Mouse (Mus musculus) myocyte (in vitro differentiated cells): ENCODE measurements around the gene Tbc1d8b. TPM values are rescaled to one million over a fixed set of nuclear protein-coding genes. Genes with fewer than 3 reads are reported as not detected.

Experiments
- H3K27me3 ChIP-seq: one replicate; pipeline ENCODE4 v1.6.1; 2011; ENCODE audit not compliant: control insufficient read depth, insufficient read depth, insufficient read length
- H3K36me3 ChIP-seq: one replicate; pipeline ENCODE4 v1.6.1; 2011; ENCODE audit not compliant: control insufficient read depth, insufficient read depth
- H3K4me2 ChIP-seq: one replicate; pipeline ENCODE4 v1.6.1; 2011; ENCODE audit warnings: low read depth, control low read depth
- H3K4me3 ChIP-seq: one replicate; pipeline ENCODE4 v1.5.1; 2011; ENCODE audit warnings: mild to moderate bottlenecking, control low read depth, moderate library complexity
- H3K79me2 ChIP-seq: one replicate; pipeline ENCODE4 v1.6.1; 2011; ENCODE audit not compliant: control insufficient read depth, insufficient read depth
- H3ac ChIP-seq: one replicate; pipeline ENCODE4 v1.6.1; 2011; ENCODE audit not compliant: control insufficient read depth, insufficient read length
- CEBPB ChIP-seq: IDR thresholded peaks from 2 replicates; pipeline ENCODE4 v1.6.1; 2011; ENCODE audit warnings: mild to moderate bottlenecking, moderate library complexity; ENCODE audit not compliant: poor library complexity, insufficient read depth, severe bottlenecking
- E2F4 ChIP-seq: IDR thresholded peaks from one replicate; pipeline ENCODE4 v1.6.1; 2011; ENCODE audit warnings: mild to moderate bottlenecking, control low read depth, moderate library complexity; ENCODE audit not compliant: insufficient read depth
- MAX ChIP-seq: IDR thresholded peaks from one replicate; pipeline ENCODE4 v1.6.1; 2011; ENCODE audit warnings: low read depth, mild to moderate bottlenecking, control low read depth
- MYOD1 ChIP-seq, 3 experiments: IDR thresholded peaks; one replicate each; pipeline ENCODE4 v1.6.1; 2011; ENCODE audit warnings: control low read depth in 2 of 3, low read depth in 2 of 3, mild to moderate bottlenecking in 2 of 3, moderate library complexity in 1 of 3; ENCODE audit not compliant: insufficient read length in 2 of 3, control insufficient read depth in 1 of 3
- MYOG ChIP-seq, 3 experiments: IDR thresholded peaks; one replicate each; pipeline ENCODE4 v1.6.1; 2011; ENCODE audit warnings: control low read depth in 2 of 3, low read depth in 2 of 3, mild to moderate bottlenecking in 2 of 3; ENCODE audit not compliant: insufficient read length in 2 of 3, control insufficient read depth in 1 of 3, insufficient read depth in 1 of 3
- POLR2A ChIP-seq: IDR thresholded peaks from one replicate; pipeline ENCODE4 v1.6.1; 2011; ENCODE audit warnings: low read depth, mild to moderate bottlenecking, control low read depth, moderate library complexity; ENCODE audit not compliant: insufficient read length
- POLR2AphosphoS2 ChIP-seq: IDR thresholded peaks from one replicate; pipeline ENCODE4 v1.6.1; 2011; ENCODE audit warnings: low read depth, control low read depth; ENCODE audit not compliant: insufficient read length
- REST ChIP-seq: IDR thresholded peaks from one replicate; pipeline ENCODE4 v1.6.1; 2011; ENCODE audit warnings: mild to moderate bottlenecking, control low read depth, moderate library complexity; ENCODE audit not compliant: insufficient read depth, insufficient read length
- SRF ChIP-seq: IDR thresholded peaks from one replicate; pipeline ENCODE4 v1.6.1; 2011; ENCODE audit warnings: low read depth; ENCODE audit not compliant: control insufficient read depth, insufficient read length
- TCF12 ChIP-seq: IDR thresholded peaks from one replicate; pipeline ENCODE4 v1.6.1; 2011; ENCODE audit warnings: mild to moderate bottlenecking, control low read depth; ENCODE audit not compliant: poor library complexity, insufficient read depth, severe bottlenecking
- TCF3 ChIP-seq: IDR thresholded peaks from one replicate; pipeline ENCODE4 v1.6.1; 2011; ENCODE audit warnings: low read depth, control low read depth; ENCODE audit not compliant: insufficient read length
- USF1 ChIP-seq: IDR thresholded peaks from one replicate; pipeline ENCODE4 v1.6.1; 2011; ENCODE audit warnings: low read depth, mild to moderate bottlenecking, control low read depth, moderate library complexity
- polyA plus RNA-seq: library from polyadenylated mRNA; unstranded; fragments of >200 nt; fragmentation: generic; extraction: Trizol; gene quantifications from one replicate; pipeline ENCODE4 v1.2.1, GENCODE M21; 2012; ENCODE audit warnings: missing spikeins

Tbc1d8b gene
- polyA plus RNA-seq, 1 experiment = 1.8 TPM

- Histone ChIP-seq H3K4me3 (no peak overlapping the region), H3K79me2 (no peaks in the 10 kb centered on the region), H3K36me3 (no peaks in the 10 kb centered on the region), H3K27me3 (no peaks in the 10 kb centered on the region), H3K4me2 (no peak overlapping the region), H3ac (no peak overlapping the region)
- no peak for TF ChIP-seq TCF12
- TF ChIP-seq POLR2AphosphoS2 = no peak
- TF ChIP-seq MAX = no peak
- TF ChIP-seq MYOD1 (IDR thresholded peaks at IDR 0.05; ENCODE audit: control insufficient read depth in 1 of 3, insufficient read length in 2 of 3, low read depth in 2 of 3) = no peak
- TF ChIP-seq SRF = no peak
- TF ChIP-seq REST = no peak
- TF ChIP-seq MYOG (IDR thresholded peaks at IDR 0.05; ENCODE audit: control insufficient read depth in 1 of 3, insufficient read depth in 1 of 3, insufficient read length in 2 of 3, low read depth in 2 of 3) = no peak
- no peak for TF ChIP-seq E2F4
- no peak for TF ChIP-seq CEBPB
- no peak for TF ChIP-seq POLR2A
- TF ChIP-seq TCF3 = no peak
- TF ChIP-seq USF1 = no peak
These were observed 92.6 kb downstream of the Tbc1d8b start for GRCm38 (mm10) chrX:139777357-139777756.

GRCm38 (mm10) chrX:139778886-139779285 lies 94.1 kb downstream of the Tbc1d8b start:
- Histone ChIP-seq H3K4me3 (no peak overlapping the region), H3K4me2 (no peak overlapping the region), H3ac (no peak overlapping the region), H3K27me3 (no peaks in the 10 kb centered on the region), H3K36me3 (no peaks in the 10 kb centered on the region), H3K79me2 (no peaks in the 10 kb centered on the region)
- TF ChIP-seq MAX = no peak
- TF ChIP-seq POLR2AphosphoS2 = no peak
- TF ChIP-seq USF1 = no peak

- no peak overlapping the region for H3K4me2 ChIP-seq
- no peaks in the 10 kb centered on the region for H3K27me3 ChIP-seq
- TF ChIP-seq SRF (no peak), MYOD1 (IDR thresholded peaks at IDR 0.05; ENCODE audit: control insufficient read depth in 1 of 3, insufficient read length in 2 of 3, low read depth in 2 of 3) (no peak)
- H3K4me3 ChIP-seq = no peak overlapping the region
- H3K36me3 ChIP-seq = no peaks in the 10 kb centered on the region
- H3K79me2 ChIP-seq = no peaks in the 10 kb centered on the region
- H3ac ChIP-seq = no peak overlapping the region
These were observed 94.6 kb downstream of the Tbc1d8b start for GRCm38 (mm10) chrX:139779401-139779800.

- no peaks in the 10 kb centered on the region for H3K79me2 ChIP-seq
- no peaks in the 10 kb centered on the region for H3K36me3 ChIP-seq
- H3K4me2 ChIP-seq = no peak overlapping the region
- H3ac ChIP-seq = no peak overlapping the region
- H3K27me3 ChIP-seq = no peaks in the 10 kb centered on the region
- TF ChIP-seq E2F4 = no peak
- TF ChIP-seq POLR2A = no peak
- TF ChIP-seq TCF3 = no peak
- no peak for TF ChIP-seq POLR2AphosphoS2
- no peak for TF ChIP-seq MYOD1 (IDR thresholded peaks at IDR 0.05; ENCODE audit: control insufficient read depth in 1 of 3, insufficient read length in 2 of 3, low read depth in 2 of 3)
- TF ChIP-seq SRF = no peak
- no peak for TF ChIP-seq TCF12
- TF ChIP-seq MAX = no peak
- no peak for TF ChIP-seq CEBPB
- TF ChIP-seq USF1 = no peak
- H3K4me3 ChIP-seq = no peak overlapping the region
These were observed 96.2 kb downstream of the Tbc1d8b start for GRCm38 (mm10) chrX:139780988-139781387.

GRCm38 (mm10) chrX:139781563-139781962 lies 96.8 kb downstream of the Tbc1d8b start:
- Histone ChIP-seq H3ac (no peak overlapping the region), H3K27me3 (no peaks in the 10 kb centered on the region), H3K4me3 (no peak overlapping the region), H3K4me2 (no peak overlapping the region), H3K36me3 (no peaks in the 10 kb centered on the region), H3K79me2 (no peaks in the 10 kb centered on the region)
- TF ChIP-seq CEBPB (no peak), MAX (no peak), POLR2A (no peak), USF1 (no peak), TCF3 (no peak), MYOG (IDR thresholded peaks at IDR 0.05; ENCODE audit: control insufficient read depth in 1 of 3, insufficient read depth in 1 of 3, insufficient read length in 2 of 3, low read depth in 2 of 3) (no peak)
